Mouse (Mus musculus): ENCODE measurements around the gene Sec24c. TPM values are rescaled to one million over a fixed set of nuclear protein-coding genes. Genes with fewer than 3 reads are reported as not detected.

Sec24c gene
- total RNA-seq, 1 experiment from 2014 or later = 87.3 TPM

GRCm38 (mm10) chr14:20658902-20659301 is 15.2 kb upstream of the Sec24c start:
- no peak for ATAC-seq (replicated peaks; ENCODE audit: low read depth, poor library complexity, severe bottlenecking)

GRCm38 (mm10) chr14:20659687-20660086 is 14.4 kb upstream of the Sec24c start:
- no peak for ATAC-seq (replicated peaks; ENCODE audit: low read depth, poor library complexity, severe bottlenecking)

- peak; percentile 93 for ATAC-seq (replicated peaks; ENCODE audit: low read depth, poor library complexity, severe bottlenecking)
Observed at GRCm38 (mm10) chr14:20660827-20661660, 13.1 kb upstream of the Sec24c start.

GRCm38 (mm10) chr14:20661661-20662331 is 12.3 kb upstream of the Sec24c start:
- no peak for ATAC-seq (replicated peaks; ENCODE audit: low read depth, poor library complexity, severe bottlenecking)

GRCm38 (mm10) chr14:20662740-20663139 is 11.4 kb upstream of the Sec24c start:
- no peak for ATAC-seq (replicated peaks; ENCODE audit: low read depth, poor library complexity, severe bottlenecking)

- ATAC-seq (replicated peaks; ENCODE audit: low read depth, poor library complexity, severe bottlenecking) = no peak
Observed at GRCm38 (mm10) chr14:20663601-20664000, 10.5 kb upstream of the Sec24c start.

GRCm38 (mm10) chr14:20664436-20664835 is 9.7 kb upstream of the Sec24c start:
- no peak for ATAC-seq (replicated peaks; ENCODE audit: low read depth, poor library complexity, severe bottlenecking)

- ATAC-seq (replicated peaks; ENCODE audit: low read depth, poor library complexity, severe bottlenecking) = no peak
Observed at GRCm38 (mm10) chr14:20667469-20667868, 6.6 kb upstream of the Sec24c start.

GRCm38 (mm10) chr14:20668154-20668810 is 5.8 kb upstream of the Sec24c start, which contains the start of gene Synpo2l:
Synpo2l (minus strand) TSS chr14:20668354.
- ATAC-seq (replicated peaks; ENCODE audit: low read depth, poor library complexity, severe bottlenecking) = no peak

- ATAC-seq (replicated peaks; ENCODE audit: low read depth, poor library complexity, severe bottlenecking) = no peak
Observed at GRCm38 (mm10) chr14:20672990-20673389, 1.1 kb upstream of the Sec24c start.

- peak; percentile 36 for ATAC-seq (replicated peaks; ENCODE audit: low read depth, poor library complexity, severe bottlenecking)
Observed at GRCm38 (mm10) chr14:20673735-20674063, 409 bp upstream of the Sec24c start.

- no peak for ATAC-seq (replicated peaks; ENCODE audit: low read depth, poor library complexity, severe bottlenecking)
Observed at GRCm38 (mm10) chr14:20677906-20678305, 3.8 kb downstream of the Sec24c start.

GRCm38 (mm10) chr14:20681742-20682141 is 7.6 kb downstream of the Sec24c start:
- ATAC-seq (replicated peaks; ENCODE audit: low read depth, poor library complexity, severe bottlenecking) = no peak

- peak; percentile 77 for ATAC-seq (replicated peaks; ENCODE audit: low read depth, poor library complexity, severe bottlenecking)
Observed at GRCm38 (mm10) chr14:20682498-20682897, 8.4 kb downstream of the Sec24c start.

- no peak for ATAC-seq (replicated peaks; ENCODE audit: low read depth, poor library complexity, severe bottlenecking)
Observed at GRCm38 (mm10) chr14:20686576-20686975, 12.5 kb downstream of the Sec24c start.

- no peak for ATAC-seq (replicated peaks; ENCODE audit: low read depth, poor library complexity, severe bottlenecking)
Observed at GRCm38 (mm10) chr14:20689009-20689408, 14.9 kb downstream of the Sec24c start.

GRCm38 (mm10) chr14:20691772-20692171 is 17.7 kb downstream of the Sec24c start:
- ATAC-seq (replicated peaks; ENCODE audit: low read depth, poor library complexity, severe bottlenecking) = no peak

GRCm38 (mm10) chr14:20693589-20694101 is 19.5 kb downstream of the Sec24c start:
- no peak for ATAC-seq (replicated peaks; ENCODE audit: low read depth, poor library complexity, severe bottlenecking)

GRCm38 (mm10) chr14:20694185-20694883 is 20.2 kb downstream of the Sec24c start:
- ATAC-seq (replicated peaks; ENCODE audit: low read depth, poor library complexity, severe bottlenecking) = peak; percentile 6
